Mouse (Mus musculus) olfactory bulb, adult 2 months (tissue): ENCODE results near the gene Lsm7.

Experiments
- CTCF ChIP-seq: fragments of 200-500 bp; IDR thresholded peaks from 2 replicates; pipeline ENCODE4 v1.5.1; 2012; ENCODE audit warnings: low read depth, mild to moderate bottlenecking, low read length, moderate library complexity; ENCODE audit not compliant: insufficient read depth
- POLR2A ChIP-seq: fragments of 200-500 bp; IDR thresholded peaks from 2 replicates; pipeline ENCODE4 v1.6.1; 2012; ENCODE audit warnings: mild to moderate bottlenecking, low read depth, low read length, moderate library complexity; ENCODE audit not compliant: insufficient read depth

DNA sequence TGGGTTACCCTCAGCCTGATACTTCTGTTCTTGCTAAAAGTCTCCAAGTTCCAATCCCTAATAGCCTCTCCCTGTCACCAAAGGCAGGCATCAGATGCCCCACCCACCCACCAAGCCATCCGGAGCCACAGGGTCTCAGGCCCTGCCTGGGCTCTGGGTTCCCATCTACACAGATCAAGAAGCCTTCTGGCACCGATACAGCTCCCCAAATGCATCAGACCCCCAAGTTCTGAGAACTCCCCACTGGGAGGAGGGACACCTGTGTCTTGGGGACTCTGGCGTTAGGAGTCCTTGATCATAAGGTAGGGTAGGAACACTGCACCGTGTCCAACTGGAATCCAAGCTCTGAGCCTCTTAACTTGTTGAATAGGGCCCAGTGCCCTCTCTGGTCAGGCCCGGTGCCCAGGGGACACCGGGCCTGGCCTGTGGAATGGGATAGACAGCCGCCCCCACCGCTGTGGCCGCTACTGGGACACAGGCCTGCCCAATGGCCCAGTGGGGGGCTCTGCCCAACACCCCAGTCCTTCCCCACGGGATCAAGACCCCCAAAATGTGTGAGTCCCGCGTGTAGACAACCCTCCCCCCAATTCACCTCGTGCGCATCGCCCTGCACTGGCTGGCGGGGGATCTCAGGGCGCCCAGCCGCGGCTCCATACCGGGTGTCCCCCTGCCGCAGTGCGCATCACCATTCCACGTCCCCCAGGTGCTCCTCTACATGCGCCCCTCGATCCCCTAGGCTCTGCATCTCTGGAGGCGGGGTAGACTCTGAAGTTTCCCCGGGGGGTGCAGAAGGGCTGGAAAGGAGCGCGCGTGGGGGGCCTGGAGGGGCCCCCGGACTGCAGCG lies 11.7 kb downstream of the Lsm7 start:
- TF ChIP-seq POLR2A: no peak
- no peak for TF ChIP-seq CTCF
